Mouse (Mus musculus) neural tube, embryonic 12.5 days (tissue): ENCODE measurements around the gene Kmt5b. TPM values are rescaled to one million over a fixed set of nuclear protein-coding genes. Genes with fewer than 3 reads are reported as not detected.

ENCODE experiments used
- ATAC-seq: fragments of 200-750 bp; cut with Nextera tagmentation; 2 replicates; pipeline ENCODE4 v1.8.0; 2017; ENCODE audit warnings: low read depth, mild to moderate bottlenecking, moderate TSS enrichment, moderate library complexity; ENCODE audit not compliant: low FRiP score
- H3K27ac ChIP-seq: fragments of 300-500 bp; sonication (generic); 2 replicates; pipeline ENCODE4 v1.5.1; 2016
- H3K27me3 ChIP-seq: fragments of 300-500 bp; sonication (generic); replicated peaks from 2 replicates; pipeline ENCODE4 v1.6.1; 2016; ENCODE audit warnings: mild to moderate bottlenecking
- H3K36me3 ChIP-seq: fragments of 300-500 bp; sonication (generic); 2 replicates; pipeline ENCODE4 v1.6.1; 2016; ENCODE audit warnings: mild to moderate bottlenecking
- H3K4me1 ChIP-seq: fragments of 300-500 bp; sonication (generic); 2 replicates; pipeline ENCODE4 v1.6.1; 2016
- H3K4me2 ChIP-seq: fragments of 300-500 bp; sonication (generic); replicated peaks from 2 replicates; pipeline ENCODE4 v1.6.1; 2016; ENCODE audit warnings: mild to moderate bottlenecking
- H3K4me3 ChIP-seq: fragments of 300-500 bp; sonication (generic); 2 replicates; pipeline ENCODE4 v1.5.1; 2016
- H3K9ac ChIP-seq: fragments of 300-500 bp; sonication (generic); 2 replicates; pipeline ENCODE4 v1.6.1; 2016; ENCODE audit warnings: mild to moderate bottlenecking
- H3K9me3 ChIP-seq: fragments of 300-500 bp; sonication (generic); 2 replicates; pipeline ENCODE4 v1.6.1; 2016; ENCODE audit warnings: mild to moderate bottlenecking
- WGBS: fragments of 180-500 bp; shearing (Covaris S2); methylation state at CpG from one replicate; pipeline ENCODE4 v1.1.7; 2016; 5-methylcytosine and 5-hydroxymethylcytosine counted together
- polyA plus RNA-seq: library from polyadenylated mRNA; unstranded; fragments of >200 nt; fragmentation: Nextera tagmentation; extraction: Ambion mirVana; gene quantifications from 2 replicates; pipeline ENCODE4 v1.2.1, GENCODE M21; 2016

Gene Kmt5b
- polyA plus RNA-seq, 1 experiment from 2014 or later, result 55.3 TPM

- no peaks in the 10 kb centered on the region for H3K27me3 ChIP-seq
- no peak overlapping the region for H3K4me2 ChIP-seq
- peaks cover 9% of the 10 kb centered on the region; the same call in 1 of the 2 replicates for H3K4me1 ChIP-seq
- H3K9me3 ChIP-seq, result no peaks in the 10 kb centered on the region
- 87% methylated on average over 5 of the region's 5 CpGs for WGBS
- no peak for ATAC-seq
- H3K9ac ChIP-seq, result no peak overlapping the region
- no peak overlapping the region for H3K4me3 ChIP-seq
- H3K36me3 ChIP-seq, result no peaks in the 10 kb centered on the region
- no peak overlapping the region for H3K27ac ChIP-seq
Measured at GRCm38 (mm10) chr19:3847711-3848110, 80.5 kb downstream of the Kmt5b start.

- no peak for ATAC-seq
- Histone ChIP-seq H3K4me3 (no peak overlapping the region), H3K4me2 (no peak overlapping the region), H3K27me3 (no peaks in the 10 kb centered on the region), H3K36me3 (no peaks in the 10 kb centered on the region), H3K27ac (no peak overlapping the region), H3K9me3 (no peaks in the 10 kb centered on the region), H3K9ac (no peak overlapping the region), H3K4me1 (peaks cover 13% of the 10 kb centered on the region; the same call in 1 of the 2 replicates)
- 35% methylated on average over 7 of the region's 7 CpGs for WGBS
Measured at GRCm38 (mm10) chr19:3848207-3848808, 81.1 kb downstream of the Kmt5b start.

DNA sequence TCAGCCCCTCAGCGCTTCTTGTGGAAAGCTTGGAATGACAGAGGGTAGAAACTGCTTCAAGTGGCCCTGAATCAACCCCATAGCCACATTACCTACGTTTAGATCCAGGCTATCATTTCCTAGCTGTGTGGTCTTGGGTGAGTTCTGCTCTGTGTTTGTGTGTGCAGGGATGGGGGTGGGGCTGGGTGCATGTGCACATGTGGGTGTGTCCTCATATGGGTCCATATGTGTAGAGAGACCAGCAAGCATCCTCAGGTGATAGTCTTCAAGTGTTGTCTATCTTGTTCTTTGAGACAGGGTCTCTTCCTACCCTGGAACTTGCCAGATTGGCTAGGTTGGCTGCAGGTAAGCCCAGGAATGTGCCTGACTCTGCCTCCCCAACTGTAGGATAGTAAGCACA, 82.0 kb downstream of the Kmt5b start:
- Histone ChIP-seq H3K9me3 (no peaks in the 10 kb centered on the region), H3K36me3 (no peaks in the 10 kb centered on the region)
- 92% methylated on average over 2 of the region's 2 CpGs for WGBS

DNA sequence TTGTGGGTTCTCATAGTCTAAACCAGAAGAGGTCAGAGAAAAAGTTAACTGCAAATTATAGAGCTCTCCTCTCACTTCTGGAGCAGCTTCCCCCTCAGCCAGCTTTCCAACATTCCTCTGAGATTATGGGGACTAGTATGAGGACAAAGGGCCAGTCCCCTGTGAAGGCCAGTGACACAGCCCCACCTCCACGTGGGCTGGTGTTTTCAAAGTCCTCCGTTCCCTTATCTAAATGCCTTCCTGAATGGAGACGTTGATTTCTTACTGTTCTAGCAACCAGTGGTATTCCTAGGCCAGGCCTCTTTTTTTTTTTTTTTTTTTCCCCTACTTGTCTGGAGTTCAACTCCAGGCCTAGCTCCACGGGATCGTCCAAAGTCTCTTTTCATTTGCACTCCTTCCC, 82.9 kb downstream of the Kmt5b start:
- no peaks in the 10 kb centered on the region for H3K36me3 ChIP-seq
- H3K4me1 ChIP-seq, result peaks cover 24% of the 10 kb centered on the region
- no peaks in the 10 kb centered on the region for H3K27me3 ChIP-seq
- no peak for ATAC-seq
- no peak overlapping the region for H3K4me2 ChIP-seq
- no peaks in the 10 kb centered on the region for H3K9me3 ChIP-seq
- WGBS, result 65% methylated on average over 5 of the region's 5 CpGs
- H3K9ac ChIP-seq, result no peak overlapping the region
- no peak overlapping the region for H3K4me3 ChIP-seq
- H3K27ac ChIP-seq, result no peak overlapping the region

More for the DNA sequence above, 82.0 kb downstream of the Kmt5b start:
- Histone ChIP-seq H3K4me1 (peaks cover 19% of the 10 kb centered on the region), H3K27ac (no peak overlapping the region), H3K4me2 (no peak overlapping the region), H3K9ac (no peak overlapping the region), H3K27me3 (no peaks in the 10 kb centered on the region), H3K4me3 (no peak overlapping the region)
- ATAC-seq, result no peak

GRCm38 (mm10) chr19:3850847-3851469, 83.7 kb downstream of the Kmt5b start:
- WGBS, result 5% methylated on average over 19 of the region's 19 CpGs
- peak; percentile 13 for ATAC-seq
- peak overlapping the region; percentile 78 for H3K4me2 ChIP-seq
- no peaks in the 10 kb centered on the region for H3K9me3 ChIP-seq
- H3K27me3 ChIP-seq, result no peaks in the 10 kb centered on the region
- peak overlapping the region; percentile 38; the same call in 1 of the 2 replicates for H3K9ac ChIP-seq
- H3K36me3 ChIP-seq, result no peaks in the 10 kb centered on the region
- peak overlapping the region; percentile 94; the same call in 1 of the 2 replicates for H3K27ac ChIP-seq
- H3K4me3 ChIP-seq, result peak overlapping the region; percentile 75
- H3K4me1 ChIP-seq, result peaks cover 33% of the 10 kb centered on the region

DNA sequence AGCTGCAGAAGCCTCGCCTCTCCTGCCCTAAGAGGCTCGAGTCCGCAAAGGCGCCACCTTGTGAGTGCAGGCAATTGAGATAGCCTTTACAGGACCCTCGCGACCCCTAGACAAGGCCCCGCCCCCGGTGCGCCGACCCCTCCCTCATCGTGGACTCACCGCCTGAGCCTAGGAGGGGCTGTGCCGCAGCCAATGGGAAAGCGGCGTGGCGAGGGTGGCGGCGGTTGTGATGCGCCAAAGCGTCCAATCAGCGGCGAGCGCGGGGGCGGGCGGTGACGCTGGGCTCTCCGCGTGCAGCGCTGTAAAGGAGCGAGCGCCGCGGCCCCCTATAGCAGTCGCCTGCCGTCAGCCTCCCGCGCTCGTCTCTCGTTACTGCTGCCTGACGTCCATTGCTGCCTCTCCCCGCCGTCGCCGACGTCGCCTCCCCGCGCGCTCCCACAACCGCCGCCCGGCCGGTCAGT, 84.3 kb downstream of the Kmt5b start, which contains the start of gene Chka:
Chka (plus strand) TSS at position 272 of the 461 bp plus-strand sequence.
- Histone ChIP-seq H3K27ac (peak within 1 kb of the TSS; percentile 94), H3K4me2 (peak within 1 kb of the TSS; percentile 78), H3K27me3 (no peaks in the 10 kb centered on the region), H3K36me3 (no peaks in the 10 kb centered on the region), H3K9ac (peak within 1 kb of the TSS; percentile 84), H3K4me1 (peaks cover 34% of the 10 kb centered on the region), H3K9me3 (no peaks in the 10 kb centered on the region), H3K4me3 (peak within 1 kb of the TSS; percentile 75)
- WGBS, result under 1% methylated on average over 54 of the region's 54 CpGs
- ATAC-seq, result peak; percentile 98

GRCm38 (mm10) chr19:3851979-3852681, 84.9 kb downstream of the Kmt5b start:
- ATAC-seq, result peak; percentile 63
- Histone ChIP-seq H3K36me3 (no peaks in the 10 kb centered on the region), H3K9ac (peak overlapping the region; percentile 84), H3K4me3 (peak overlapping the region; percentile 75), H3K27me3 (no peaks in the 10 kb centered on the region), H3K4me2 (peak overlapping the region; percentile 78), H3K27ac (peak overlapping the region; percentile 94), H3K9me3 (no peaks in the 10 kb centered on the region), H3K4me1 (peaks cover 34% of the 10 kb centered on the region)
- WGBS, result under 1% methylated on average over 74 of the region's 74 CpGs

- ATAC-seq, result no peak
- peak overlapping the region; percentile 78 for H3K4me2 ChIP-seq
- H3K9ac ChIP-seq, result no peak overlapping the region
- no peaks in the 10 kb centered on the region for H3K9me3 ChIP-seq
- no peak overlapping the region for H3K27ac ChIP-seq
- no peaks in the 10 kb centered on the region for H3K36me3 ChIP-seq
- WGBS, result 89% methylated on average over 10 of the region's 10 CpGs
- H3K4me3 ChIP-seq, result 0 out of 2 replicates have a peak overlapping the region, but pooled peaks have one; percentile 11
- peaks cover 34% of the 10 kb centered on the region for H3K4me1 ChIP-seq
- no peaks in the 10 kb centered on the region for H3K27me3 ChIP-seq
Measured at GRCm38 (mm10) chr19:3853121-3853520, 85.9 kb downstream of the Kmt5b start.

- Histone ChIP-seq H3K9ac (no peak overlapping the region), H3K4me1 (peaks cover 34% of the 10 kb centered on the region), H3K9me3 (no peaks in the 10 kb centered on the region), H3K4me2 (peak overlapping the region; percentile 78), H3K27me3 (no peaks in the 10 kb centered on the region), H3K36me3 (no peaks in the 10 kb centered on the region), H3K4me3 (no peak overlapping the region), H3K27ac (no peak overlapping the region)
- ATAC-seq, result no peak
- 92% methylated on average over 1 of the region's 1 CpGs for WGBS
Measured at GRCm38 (mm10) chr19:3853891-3854290, 86.7 kb downstream of the Kmt5b start.

DNA sequence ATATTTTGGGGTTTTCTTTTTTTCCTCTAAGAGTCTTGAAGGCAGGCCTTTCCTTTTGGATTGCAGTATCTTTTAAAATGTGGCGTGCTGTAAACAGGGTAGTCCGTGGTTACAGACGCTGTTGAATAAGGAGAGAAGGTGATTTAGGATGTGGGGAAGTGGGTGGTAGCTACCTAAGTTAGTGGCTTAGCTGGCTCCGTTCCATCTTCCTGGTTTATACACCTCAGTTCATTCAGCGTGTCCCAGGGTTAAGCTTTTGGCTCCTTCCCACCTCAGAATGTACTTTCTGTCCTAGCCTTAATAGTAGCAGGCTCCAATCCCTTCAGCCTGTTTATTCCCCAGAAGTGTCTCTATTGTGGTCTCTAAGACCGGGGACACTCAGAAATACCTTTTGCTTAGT, 87.9 kb downstream of the Kmt5b start:
- Histone ChIP-seq H3K27ac (no peak overlapping the region), H3K9ac (no peak overlapping the region), H3K4me1 (peaks cover 34% of the 10 kb centered on the region), H3K27me3 (no peaks in the 10 kb centered on the region), H3K4me3 (no peak overlapping the region), H3K36me3 (no peaks in the 10 kb centered on the region), H3K4me2 (peak overlapping the region; percentile 27), H3K9me3 (no peaks in the 10 kb centered on the region)
- WGBS, result 72% methylated on average over 6 of the region's 6 CpGs
- no peak for ATAC-seq

GRCm38 (mm10) chr19:3855601-3856000, 88.4 kb downstream of the Kmt5b start:
- no peak overlapping the region for H3K9ac ChIP-seq
- ATAC-seq, result no peak
- peaks cover 33% of the 10 kb centered on the region for H3K4me1 ChIP-seq
- H3K27me3 ChIP-seq, result no peaks in the 10 kb centered on the region
- no peak overlapping the region for H3K4me3 ChIP-seq
- no peak overlapping the region for H3K27ac ChIP-seq
- no peaks in the 10 kb centered on the region for H3K9me3 ChIP-seq
- WGBS, result 21% methylated on average over 4 of the region's 4 CpGs
- no peaks in the 10 kb centered on the region for H3K36me3 ChIP-seq
- peak overlapping the region; percentile 27 for H3K4me2 ChIP-seq

- Histone ChIP-seq H3K27ac (no peak overlapping the region), H3K4me2 (no peak overlapping the region)
- 81% methylated on average over 3 of the region's 3 CpGs for WGBS
Measured at GRCm38 (mm10) chr19:3857220-3857619, 90.0 kb downstream of the Kmt5b start.

More at GRCm38 (mm10) chr19:3857220-3857619, 90.0 kb downstream of the Kmt5b start:
- Histone ChIP-seq H3K4me3 (no peak overlapping the region), H3K9me3 (no peaks in the 10 kb centered on the region), H3K27me3 (no peaks in the 10 kb centered on the region), H3K4me1 (peaks cover 26% of the 10 kb centered on the region), H3K36me3 (no peaks in the 10 kb centered on the region), H3K9ac (no peak overlapping the region)
- ATAC-seq, result no peak
